Mouse (Mus musculus) erythroblast, embryonic 14.5 days (primary cell): ENCODE data around the gene Xylt1.

Experiments
- GATA1 ChIP-seq: IDR thresholded peaks from 2 replicates; pipeline ENCODE4 v1.6.1; 2012; ENCODE audit warnings: low read length, inconsistent platforms, mixed read lengths
- TAL1 ChIP-seq: IDR thresholded peaks from 3 replicates; pipeline ENCODE4 v1.6.1; 2012; ENCODE audit warnings: low read length, inconsistent platforms, mixed read lengths

DNA sequence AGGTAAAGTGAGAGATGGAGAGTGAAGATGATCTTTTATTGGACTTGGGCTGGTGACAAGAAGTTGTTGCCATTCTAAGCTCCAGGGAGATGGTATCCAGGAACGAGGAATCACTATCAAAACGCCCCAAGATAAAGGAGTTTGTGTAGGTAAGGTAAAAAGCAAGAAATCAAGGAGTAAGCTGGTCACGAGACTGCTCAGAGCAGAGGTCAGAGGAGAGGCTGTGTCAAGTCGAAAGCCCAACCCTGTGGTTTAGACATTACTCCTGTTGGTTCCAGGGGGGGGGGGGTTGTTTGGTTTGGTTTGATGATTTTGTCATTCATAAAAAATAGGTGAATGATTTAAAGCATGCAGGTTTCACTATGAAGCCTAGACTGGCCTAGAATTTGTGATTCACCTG, 209.0 kb downstream of the Xylt1 start:
- TF ChIP-seq GATA1 (no peak), TAL1 (no peak)
